Mouse (Mus musculus): ENCODE measurements at regions not wholly inside any gene's neighbourhood (a gene's known extent, or its start where the extent isn't known, plus 50 kb on each side); places are given as distances from the start of the nearest gene placed in this dataset.

- TF ChIP-seq POLR2A (IDR thresholded peaks at IDR 0.05; ENCODE audit: insufficient read depth, low read depth, low read length) (no peak), CTCF (IDR thresholded peaks at IDR 0.05; ENCODE audit: insufficient read depth, low read depth, low read length) (no peak)
Observed at GRCm38 (mm10) chr14:36715684-36716083, 252.9 kb downstream of the Ccser2 start.
